Mouse (Mus musculus): ENCODE results near the gene Abcg8.

DNA sequence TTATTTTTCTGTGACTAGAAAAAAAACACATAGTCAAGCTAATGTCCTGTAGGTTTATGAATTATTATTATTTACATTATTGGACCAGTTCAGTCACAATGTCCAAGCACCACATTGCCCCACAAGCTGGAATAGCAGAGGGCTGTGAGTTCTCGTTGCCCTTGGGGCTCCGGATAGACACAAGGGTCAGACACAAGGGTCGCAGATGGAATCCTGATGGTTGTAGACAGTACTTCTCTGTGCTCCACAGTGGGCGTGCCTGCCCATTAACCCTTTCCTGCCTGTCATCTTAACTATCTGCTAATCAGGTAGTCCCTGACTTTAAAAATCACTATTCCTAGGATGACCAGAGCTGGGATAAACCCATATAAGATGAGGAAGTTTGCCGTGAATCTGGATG, 17.9 kb upstream of the Abcg8 start:
- TF ChIP-seq POLR2A (IDR thresholded peaks at IDR 0.05; ENCODE audit: extremely low read depth, insufficient read depth, low read length) (no peak), CTCF (IDR thresholded peaks at IDR 0.05; ENCODE audit: low read depth, low read length) (no peak)

Measured in liver, adult 2 months (tissue).